Mouse (Mus musculus): ENCODE data around the gene Banf1. TPM values are rescaled to one million over a fixed set of nuclear protein-coding genes. Genes with fewer than 3 reads are reported as not detected.
"Not testable (repeated sequence)": the region's sequence is repeated elsewhere in the genome, so short reads cannot be mapped to it uniquely, and the experiment has no call there.

Banf1 gene
- total RNA-seq, 2 experiments from 2014 or later = 116 to 124 TPM

GRCm38 (mm10) chr19:5383326-5383725, 16.4 kb upstream of the Banf1 start:
- intact Hi-C loops (cut with DNase I) = no loop called here
- no peak for DNase-seq

- intact Hi-C loops (cut with DNase I) = no loop called here
- DNase-seq = no peak
Observed at GRCm38 (mm10) chr19:5377446-5377845, 10.5 kb upstream of the Banf1 start.

- intact Hi-C loops (cut with DNase I) = no loop called here
- no peak for DNase-seq
Observed at GRCm38 (mm10) chr19:5374748-5375147, 7.8 kb upstream of the Banf1 start.

- intact Hi-C loops (cut with DNase I) = no loop called here
- DNase-seq = no peak
Observed at GRCm38 (mm10) chr19:5374177-5374576, 7.2 kb upstream of the Banf1 start.

- DNase-seq = no peak
- intact Hi-C loops (cut with DNase I) = no loop called here
Observed at GRCm38 (mm10) chr19:5372724-5373123, 5.8 kb upstream of the Banf1 start.

- DNase-seq = no peak
- intact Hi-C loops (cut with DNase I) = no loop called here
Observed at GRCm38 (mm10) chr19:5370932-5371331, 4.0 kb upstream of the Banf1 start.

GRCm38 (mm10) chr19:5367455-5367854, 487 bp upstream of the Banf1 start:
- intact Hi-C loops (cut with DNase I) = no loop called here
- DNase-seq = no peak

GRCm38 (mm10) chr19:5366175-5367052, 554 bp downstream of the Banf1 start, which contains the start of gene Eif1ad:
Eif1ad (plus strand) TSS chr19:5366741.
- intact Hi-C loops (cut with DNase I) = loop anchor here (1.0 kb wide), 1 partner anchor 22 kb away; the partner anchor contains the start of gene Sart1
- peak; percentile 88 to 97 for DNase-seq

- no peak for DNase-seq
- intact Hi-C loops (cut with DNase I) = loop anchor here (1.0 kb wide), 1 partner anchor 23 kb away; the partner anchor contains the start of gene Sart1
Observed at GRCm38 (mm10) chr19:5365751-5366150, 1.2 kb downstream of the Banf1 start.

GRCm38 (mm10) chr19:5364124-5364523, 2.8 kb downstream of the Banf1 start:
- intact Hi-C loops (cut with DNase I) = no loop called here
- DNase-seq = no peak

GRCm38 (mm10) chr19:5362186-5362585, 4.8 kb downstream of the Banf1 start:
- DNase-seq = no peak
- intact Hi-C loops (cut with DNase I) = no loop called here

GRCm38 (mm10) chr19:5356080-5356479, 10.9 kb downstream of the Banf1 start:
- intact Hi-C loops (cut with DNase I) = no loop called here
- no peak for DNase-seq

- DNase-seq = no peak
- intact Hi-C loops (cut with DNase I) = no loop called here
Observed at GRCm38 (mm10) chr19:5353609-5354008, 13.4 kb downstream of the Banf1 start.

GRCm38 (mm10) chr19:5349502-5349873, 17.5 kb downstream of the Banf1 start, which contains the start of gene Cst6:
Cst6 (minus strand) TSS chr19:5349574.
- DNase-seq; intact Hi-C loops (cut with DNase I): not testable (repeated sequence)

GRCm38 (mm10) chr19:5348526-5349501, 18.2 kb downstream of the Banf1 start:
- DNase-seq = peak in 1 of 2 experiments; percentile 32
- intact Hi-C loops (cut with DNase I) = no loop called here

- intact Hi-C loops (cut with DNase I) = no loop called here
- no peak for DNase-seq
Observed at GRCm38 (mm10) chr19:5348064-5348463, 18.9 kb downstream of the Banf1 start.

GRCm38 (mm10) chr19:5345297-5346131, 21.5 kb downstream of the Banf1 start:
- intact Hi-C loops (cut with DNase I) = no loop called here
- DNase-seq = no peak

GRCm38 (mm10) chr19:5341360-5341759, 25.6 kb downstream of the Banf1 start:
- intact Hi-C loops (cut with DNase I) = no loop called here
- no peak for DNase-seq

GRCm38 (mm10) chr19:5337975-5338374, 29.0 kb downstream of the Banf1 start:
- intact Hi-C loops (cut with DNase I) = no loop called here

GRCm38 (mm10) chr19:5335441-5335840, 31.5 kb downstream of the Banf1 start, which contains the start of gene Catsper1:
Catsper1 (plus strand) TSS chr19:5335741.
- DNase-seq = no peak
- intact Hi-C loops (cut with DNase I) = no loop called here

More at GRCm38 (mm10) chr19:5337975-5338374, 29.0 kb downstream of the Banf1 start:
- DNase-seq = peak; percentile 73 to 74
